Mouse (Mus musculus) olfactory bulb, adult 2 months (tissue): Measurements from ENCODE around the gene Prmt9.

Experiments
- CTCF ChIP-seq: fragments of 200-500 bp; IDR thresholded peaks from 2 replicates; pipeline ENCODE4 v1.5.1; 2012; ENCODE audit warnings: low read depth, mild to moderate bottlenecking, low read length, moderate library complexity; ENCODE audit not compliant: insufficient read depth
- POLR2A ChIP-seq: fragments of 200-500 bp; IDR thresholded peaks from 2 replicates; pipeline ENCODE4 v1.6.1; 2012; ENCODE audit warnings: mild to moderate bottlenecking, low read depth, low read length, moderate library complexity; ENCODE audit not compliant: insufficient read depth

DNA sequence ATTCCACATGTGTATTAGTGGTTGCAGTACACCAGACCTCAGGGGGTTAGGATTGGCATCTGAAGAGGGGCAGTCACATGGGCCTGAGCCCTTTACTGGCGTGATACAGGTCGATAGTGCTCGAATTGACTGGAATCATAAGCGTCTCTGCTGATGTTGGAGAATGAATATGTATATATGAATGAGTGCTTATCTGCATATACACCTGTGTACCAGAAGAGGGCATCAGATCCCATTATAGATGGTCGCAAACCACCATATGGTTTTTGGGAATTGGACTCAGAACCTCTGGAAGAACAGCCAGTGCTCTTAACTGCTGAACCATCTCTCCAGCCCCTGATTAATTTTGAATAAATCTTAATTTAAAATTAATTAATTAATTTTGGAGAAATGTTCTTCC lies 25.0 kb downstream of the Prmt9 start:
- TF ChIP-seq POLR2A (no peak), CTCF (no peak)
